Mouse (Mus musculus) cerebellum, postnatal 25 days (tissue): ENCODE results near the gene Chp1.
A peak's percentile ranks its signal among the peaks of the same experiment; 100 is the strongest.
"Not testable (repeated sequence)": the region's sequence is repeated elsewhere in the genome, so short reads cannot be mapped to it uniquely, and the experiment has no call there.

Source experiments
- DNase-seq, 2 experiments: peaks; one replicate each; pipeline ENCODE4 v3.0.0; 2021; ENCODE audit warnings: mixed read lengths in 2 of 2

Gene Chp1

DNA sequence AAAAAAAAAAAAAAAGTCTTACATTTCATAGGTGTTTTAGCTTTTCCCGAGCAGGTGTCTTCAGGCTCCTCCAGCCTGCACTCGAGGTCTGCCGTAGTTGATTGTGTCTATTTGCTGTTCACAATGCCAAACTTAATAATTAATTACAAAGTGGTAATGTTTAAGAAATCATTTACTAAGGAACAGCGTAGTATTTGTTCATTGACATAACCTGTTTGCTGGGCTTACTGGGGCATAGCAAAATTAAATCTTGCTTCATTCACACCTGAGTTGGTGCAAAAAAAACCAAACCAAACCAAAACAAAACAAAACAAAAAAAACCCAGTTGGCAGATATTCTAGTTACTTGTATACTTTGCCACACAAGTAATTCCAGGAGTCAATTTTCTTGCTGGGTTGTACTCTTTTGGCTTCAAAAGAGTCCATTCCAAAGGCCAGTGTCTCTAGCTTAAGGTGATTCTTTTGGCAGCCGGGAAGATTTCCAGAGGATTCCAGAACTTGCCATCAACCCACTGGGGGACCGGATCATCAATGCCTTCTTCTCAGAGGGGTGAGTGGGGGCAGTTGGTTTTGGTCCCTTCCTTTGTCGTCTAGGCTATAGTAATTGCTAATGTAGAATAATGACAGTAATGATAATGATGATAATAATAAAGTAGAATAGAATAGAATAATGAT is 18.8 kb downstream of the Chp1 start:
- DNase-seq: no peak

DNA sequence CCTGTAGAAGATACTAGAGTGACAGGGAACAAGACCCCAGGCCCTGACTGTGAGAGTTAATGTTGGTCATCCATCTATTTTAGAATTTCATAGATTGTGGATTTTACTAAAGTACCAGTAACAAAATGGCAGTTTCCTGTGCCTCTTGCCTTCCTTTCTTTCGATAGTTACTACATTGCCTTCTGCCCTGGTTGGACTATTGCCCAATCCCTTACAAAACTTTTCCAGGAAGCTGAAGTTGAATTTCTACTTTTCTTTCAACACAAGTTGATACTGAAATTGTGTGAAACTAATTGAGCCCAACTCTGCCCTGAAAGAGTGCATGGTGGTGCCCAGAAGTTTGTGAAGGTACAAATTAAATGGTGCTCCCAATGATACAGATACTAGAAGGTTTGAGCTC is 25.0 kb downstream of the Chp1 start:
- DNase-seq: no peak

DNA sequence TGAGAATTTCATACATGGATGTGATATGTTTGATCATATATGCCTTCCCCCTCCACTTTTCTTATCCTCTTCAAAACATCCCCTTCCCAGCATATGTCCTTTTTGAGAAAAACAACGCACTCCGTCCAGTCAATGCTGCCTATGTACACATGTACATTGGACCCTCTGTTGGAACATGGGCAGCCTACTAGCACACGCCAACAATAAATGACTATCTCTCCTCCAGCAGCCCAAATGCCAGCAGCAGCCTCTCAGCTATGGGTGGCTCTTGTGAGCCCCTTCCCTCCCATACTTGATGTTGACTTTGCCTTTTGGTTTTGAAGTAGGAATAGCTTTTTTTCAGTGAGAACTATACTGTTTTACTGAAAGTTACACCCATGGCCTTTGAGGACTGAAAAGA is 34.1 kb downstream of the Chp1 start:
- no peak for DNase-seq

DNA sequence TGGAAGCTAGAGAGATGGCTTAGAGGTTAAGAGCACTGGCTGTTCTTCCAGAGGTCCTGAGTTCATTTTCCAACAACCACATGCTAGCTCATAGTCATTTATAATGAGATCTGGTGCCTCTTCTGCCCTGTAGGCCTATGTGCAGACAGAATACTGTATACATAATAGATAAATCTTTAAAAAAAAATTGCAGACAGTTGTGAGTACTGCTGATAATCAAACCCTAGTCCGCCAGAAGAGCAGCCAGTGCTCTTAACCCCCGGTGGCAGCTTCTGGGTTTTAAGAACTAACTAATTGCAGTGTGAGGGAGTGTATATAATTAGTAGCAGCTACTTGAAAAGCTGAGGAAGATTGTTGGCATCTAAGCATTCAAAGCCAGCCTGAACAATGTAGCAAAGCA is 35.9 kb downstream of the Chp1 start:
- DNase-seq: no peak

DNA sequence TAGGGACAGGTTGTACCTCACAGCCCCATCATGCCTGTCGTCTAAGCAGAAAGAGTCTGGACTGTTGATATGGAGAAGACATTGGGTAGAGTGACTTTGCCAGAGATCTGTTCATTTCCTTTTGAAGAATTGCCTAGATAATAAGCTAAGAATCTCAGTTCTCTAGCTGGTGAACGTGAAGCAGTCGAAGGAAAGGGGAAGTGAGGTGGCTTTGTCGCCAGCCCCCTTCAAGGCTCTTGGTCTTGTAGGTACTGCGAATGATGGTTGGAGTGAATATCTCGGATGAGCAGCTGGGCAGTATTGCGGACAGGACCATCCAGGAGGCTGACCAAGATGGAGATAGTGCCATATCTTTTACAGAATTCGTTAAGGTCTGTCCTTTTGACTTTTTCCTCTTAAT is 36.8 kb downstream of the Chp1 start:
- DNase-seq: no peak

DNA sequence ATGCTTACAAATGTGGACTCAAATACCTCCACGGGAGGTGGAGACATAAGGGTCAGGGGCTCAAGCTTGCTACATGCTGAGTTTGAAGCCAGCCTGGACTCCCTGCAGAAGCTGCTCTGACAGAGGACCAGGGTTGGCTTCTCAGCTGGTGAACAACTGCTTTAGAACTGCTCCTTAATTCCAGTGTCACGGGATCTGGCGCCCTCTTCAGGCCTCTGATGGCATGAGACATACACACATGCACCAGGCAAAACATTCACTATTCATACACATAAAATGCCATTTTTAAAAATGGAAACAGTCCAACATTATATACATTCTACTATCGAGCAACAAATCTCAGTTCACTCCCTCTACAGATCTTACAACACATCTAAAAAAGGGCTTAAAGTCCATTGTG is 39.9 kb downstream of the Chp1 start:
- peak; percentile 43 to 66 for DNase-seq

DNA sequence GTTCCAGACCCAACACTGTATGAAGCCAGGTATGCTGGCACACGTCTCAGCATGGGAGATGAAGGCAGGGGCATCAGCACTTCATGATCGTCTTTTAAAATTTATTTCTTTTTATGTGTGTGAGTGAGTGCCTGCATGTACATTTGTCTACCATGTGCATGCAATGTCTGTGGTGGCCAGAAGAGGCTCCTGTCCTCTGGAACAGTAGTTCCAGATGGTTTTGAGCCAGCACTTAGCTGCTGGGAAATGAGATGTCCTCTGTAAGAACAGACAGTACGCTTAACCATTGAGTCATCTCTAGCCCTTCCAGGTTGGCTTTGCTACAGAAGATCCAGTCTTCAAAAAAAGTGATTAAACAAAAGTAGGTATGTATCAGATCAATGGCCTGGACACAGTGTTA is 43.8 kb downstream of the Chp1 start:
- DNase-seq: no peak

DNA sequence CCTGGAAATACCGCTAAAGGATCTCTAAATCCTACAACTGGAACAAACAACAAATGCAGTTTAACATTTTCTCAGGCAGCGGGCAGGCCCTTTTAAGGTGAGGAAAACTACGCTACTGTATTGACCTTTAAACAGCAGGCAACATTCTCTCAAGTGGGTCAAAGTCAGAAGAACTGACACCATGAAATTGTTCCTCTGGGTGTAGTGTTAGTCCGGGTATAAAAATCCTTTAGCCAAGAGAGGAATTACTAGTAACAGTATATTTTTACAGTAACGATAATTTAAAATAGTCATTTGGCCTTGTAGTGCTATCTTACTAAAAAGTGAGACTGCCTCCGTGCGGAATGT is 46.2 kb downstream of the Chp1 start:
- peak in 1 of 2 experiments; percentile 15 for DNase-seq

DNA sequence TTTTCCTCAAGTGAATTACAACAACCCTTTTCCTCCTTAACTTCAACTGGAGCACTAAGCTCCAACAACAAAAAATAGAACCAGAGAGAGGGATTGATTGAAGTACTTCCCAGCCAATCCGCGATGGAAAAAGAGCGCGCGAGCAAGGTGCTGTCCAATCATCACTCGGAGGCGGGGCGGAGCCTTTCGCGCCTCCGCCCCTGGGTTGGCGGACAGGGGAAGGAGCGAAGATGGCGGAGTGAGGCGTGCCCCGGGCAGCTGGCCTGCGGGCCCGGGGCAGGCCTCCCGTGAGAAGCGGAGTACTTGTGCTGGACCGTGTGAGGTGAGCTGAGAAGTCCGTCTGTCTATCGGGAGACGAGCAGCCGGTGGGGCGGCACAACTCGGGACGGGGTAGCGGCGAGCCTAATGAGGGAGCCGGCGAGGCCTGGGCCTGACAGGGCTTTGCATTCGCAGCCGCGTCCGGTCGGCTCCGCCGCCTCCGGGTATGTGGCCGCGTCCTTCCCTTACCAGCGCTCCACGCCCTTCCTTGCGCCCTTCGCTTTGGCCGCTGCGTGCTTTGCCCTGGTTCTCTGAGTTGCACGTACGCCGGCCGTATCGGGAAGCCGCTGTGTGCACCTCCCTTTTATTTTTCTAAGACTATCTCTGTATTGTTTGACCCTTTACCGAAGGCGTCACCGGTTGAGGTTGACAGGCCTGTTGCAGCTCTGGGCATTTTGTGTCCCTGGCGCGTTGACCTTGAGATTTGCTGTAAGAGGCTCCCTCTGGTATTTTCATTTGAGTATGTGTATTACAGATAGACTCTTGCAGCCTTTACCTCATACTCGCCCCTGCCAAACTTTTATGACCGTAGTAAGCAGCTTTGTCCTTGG is 46.9 kb downstream of the Chp1 start:
- peak; percentile 97 to 99 for DNase-seq

DNA sequence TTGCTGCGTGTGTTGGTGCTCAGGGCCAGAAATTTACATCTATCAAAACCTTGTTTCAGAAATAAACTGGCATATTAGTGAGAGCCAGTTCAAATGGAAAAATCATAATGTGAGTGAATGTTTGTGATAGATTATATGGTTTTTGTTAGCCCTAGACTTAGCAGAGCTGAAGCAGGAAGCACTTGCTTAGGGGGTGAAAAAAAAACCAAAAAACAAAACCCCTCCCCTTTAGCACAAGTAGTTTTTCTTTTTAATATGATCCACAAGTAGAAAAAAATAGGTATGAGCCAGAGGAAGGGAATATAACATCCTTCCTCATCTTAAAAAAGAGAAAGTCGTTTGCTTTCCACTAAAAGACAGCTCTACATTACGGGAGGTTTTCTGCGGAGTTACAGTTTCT is 47.8 kb downstream of the Chp1 start:
- DNase-seq: no peak

DNA sequence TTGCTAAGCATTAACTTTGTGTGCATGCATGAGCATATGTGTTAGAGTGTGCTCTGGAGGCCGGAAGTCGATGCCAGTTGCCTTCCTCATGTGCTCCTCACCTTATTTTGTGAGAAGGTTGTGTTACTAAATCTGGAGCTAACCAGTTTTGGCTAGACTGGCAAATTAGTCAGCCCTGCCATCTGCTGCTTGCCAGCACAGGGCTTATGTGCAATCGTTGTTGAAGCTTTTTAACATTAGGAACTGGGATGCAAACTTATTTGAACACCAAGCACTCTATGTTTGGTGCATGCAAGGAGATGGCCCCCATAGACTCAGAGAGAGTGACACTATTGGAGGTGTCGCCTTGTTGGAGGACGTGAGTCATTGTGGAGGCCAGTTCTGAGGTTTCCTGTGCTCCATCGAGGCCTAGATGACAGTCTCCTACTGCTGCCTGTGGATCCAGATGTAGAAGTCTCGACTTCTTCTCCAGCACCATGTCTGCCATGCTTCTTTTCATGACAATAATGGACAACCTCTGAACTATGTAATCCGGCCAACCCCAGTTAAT is 49.4 kb downstream of the Chp1 start:
- DNase-seq: peak; percentile 39 to 60

DNA sequence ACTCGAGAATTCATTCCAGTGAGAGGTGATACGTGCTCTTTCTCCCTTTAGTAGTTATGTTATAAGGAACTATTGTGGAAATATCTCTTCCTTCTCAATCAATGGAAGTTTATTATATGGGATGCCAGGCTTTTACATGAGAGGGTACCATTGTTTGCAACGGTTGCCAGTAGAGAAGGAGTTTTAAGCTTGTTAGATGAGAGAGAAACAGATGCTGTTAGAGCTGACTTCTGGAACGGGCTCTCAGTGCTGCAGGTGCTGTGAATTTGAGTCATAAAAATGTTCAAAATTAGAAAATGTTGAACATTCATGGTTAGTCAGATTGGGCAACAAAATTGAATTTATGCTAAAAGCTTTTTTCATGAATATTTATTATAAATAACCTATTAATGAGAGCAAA is 53.5 kb downstream of the Chp1 start:
- DNase-seq: no peak

- peak; percentile 30 to 51 for DNase-seq
These were observed 54.1 kb downstream of the Chp1 start for GRCm38 (mm10) chr2:119601575-119601974.

GRCm38 (mm10) chr2:119602488-119602887 is 55.0 kb downstream of the Chp1 start:
- DNase-seq: no peak

DNA sequence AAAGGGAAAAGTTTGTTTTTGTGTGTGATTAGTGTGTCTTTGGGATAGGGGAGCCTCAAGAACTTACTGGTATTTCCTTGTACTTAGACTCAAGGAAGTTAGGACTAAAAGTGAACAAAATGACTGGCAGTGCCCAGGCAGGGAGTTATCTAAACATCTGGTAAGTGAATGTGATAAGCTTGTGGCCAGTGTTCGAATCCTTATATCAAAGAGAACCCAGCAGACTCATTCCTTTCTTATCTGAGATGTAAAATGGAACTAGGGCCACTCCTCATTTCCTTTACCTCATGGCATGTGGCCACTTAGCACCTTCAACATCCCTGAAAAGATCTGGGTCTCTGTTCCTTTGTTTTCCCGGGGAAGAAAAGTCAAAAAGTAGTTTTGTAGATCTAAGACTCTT is 56.4 kb downstream of the Chp1 start:
- no peak for DNase-seq

DNA sequence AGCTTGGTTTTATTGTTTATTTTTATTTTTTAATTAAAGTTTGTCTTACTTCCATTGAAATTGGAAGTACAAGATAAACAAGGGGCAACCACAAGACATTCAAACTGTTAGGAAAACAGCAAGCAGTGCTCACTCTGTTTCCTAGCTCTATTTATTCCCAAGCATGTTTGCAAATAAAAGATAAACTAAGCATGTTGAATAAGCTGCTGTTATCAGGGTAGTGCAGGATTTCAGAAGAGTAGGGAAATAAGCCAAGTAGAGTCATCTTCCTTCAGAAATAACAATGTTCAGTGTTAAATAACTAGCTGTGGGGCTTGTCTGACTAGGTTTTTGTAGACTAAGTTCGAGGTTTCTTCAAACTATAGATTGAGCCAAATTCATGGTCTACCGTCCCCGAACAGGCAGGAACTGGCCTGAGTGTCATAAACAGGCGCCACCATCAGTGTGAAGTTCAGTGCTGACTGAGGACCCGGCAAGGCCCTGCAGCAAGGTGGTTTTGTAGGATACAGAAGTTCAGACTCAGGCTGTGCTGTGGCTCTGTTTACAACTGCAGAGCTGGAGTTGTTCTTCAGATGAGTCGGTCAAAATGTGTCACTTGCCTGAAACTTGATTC is 58.0 kb downstream of the Chp1 start:
- no peak for DNase-seq

- no peak for DNase-seq
These were observed 59.5 kb downstream of the Chp1 start for GRCm38 (mm10) chr2:119607023-119607422.

DNA sequence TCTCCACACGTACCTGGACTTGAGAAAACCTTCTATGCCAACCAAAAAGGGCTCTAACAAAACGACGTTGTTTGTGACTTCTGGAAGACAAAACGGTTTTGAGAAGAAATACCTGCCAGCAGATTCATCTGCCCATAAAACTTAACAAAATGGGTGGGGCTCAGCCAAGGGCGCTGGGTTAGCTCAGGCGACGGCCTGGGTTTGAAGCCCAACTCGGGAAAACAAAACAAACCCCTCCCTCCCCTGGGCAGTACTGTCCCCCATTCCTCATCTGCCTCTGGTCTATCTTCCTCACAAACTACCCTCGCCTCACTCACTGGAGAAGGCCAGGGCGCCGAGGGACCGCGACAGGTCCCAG is 70.3 kb downstream of the Chp1 start:
- no peak for DNase-seq

DNA sequence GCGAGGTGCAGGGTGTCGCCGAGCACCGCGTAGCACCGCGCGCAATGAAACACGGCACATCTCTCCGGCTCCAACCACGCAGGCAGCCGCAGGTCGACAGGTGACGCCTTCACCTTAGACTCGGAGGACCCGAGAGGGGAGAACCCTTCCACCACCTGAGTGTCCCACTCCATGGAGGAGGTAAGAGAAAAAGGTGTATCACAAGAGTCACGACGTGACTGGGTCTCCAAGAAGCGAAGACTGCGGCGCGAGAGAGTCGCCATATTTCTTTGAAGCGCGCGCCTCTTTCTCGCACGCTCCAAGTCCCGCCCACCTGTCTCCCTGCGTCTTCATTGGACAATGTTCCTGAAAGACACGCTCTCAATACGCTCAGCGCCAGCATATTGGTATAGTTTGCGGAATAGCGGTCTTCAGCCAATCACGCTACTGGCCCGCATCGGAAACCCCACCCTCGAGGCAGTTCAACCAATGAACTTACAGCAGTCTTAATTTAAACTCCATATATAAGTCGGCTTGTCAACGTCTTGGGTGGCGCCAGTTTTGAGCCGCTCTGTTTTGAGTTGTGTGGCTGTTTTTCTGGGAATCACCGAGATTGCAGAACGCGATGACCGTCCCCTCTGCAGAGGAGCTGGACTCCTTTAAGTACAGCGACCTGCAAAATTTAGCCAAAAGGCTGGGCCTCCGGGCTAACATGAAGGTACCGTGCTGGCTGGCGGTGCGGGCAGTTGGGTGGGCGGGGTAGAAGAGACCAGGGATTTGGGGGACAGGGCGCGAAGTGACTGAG is 70.9 kb downstream of the Chp1 start, which contains the start of the genes Nusap1 and Oip5:
Gene Nusap1, plus strand, starts transcription at position 100 of the 784 bp plus-strand sequence.
Gene Oip5, minus strand, starts transcription at position 271 of the 784 bp plus-strand sequence.
- DNase-seq: peak; percentile 89 to 93

GRCm38 (mm10) chr2:119619002-119619401 is 71.5 kb downstream of the Chp1 start:
- DNase-seq: not testable (repeated sequence)

GRCm38 (mm10) chr2:119621302-119621701 is 73.8 kb downstream of the Chp1 start:
- DNase-seq: no peak
